Mouse (Mus musculus) intestine, postnatal 0 days (tissue): ENCODE results near the gene Lamp1. TPM values are rescaled to one million over a fixed set of nuclear protein-coding genes. Genes with fewer than 3 reads are reported as not detected.

Source experiments
- ATAC-seq: fragments of 200-750 bp; cut with Nextera tagmentation; 2 replicates; pipeline ENCODE4 v1.8.0; 2017; ENCODE audit warnings: mild to moderate bottlenecking, moderate TSS enrichment, moderate library complexity
- H3K27ac ChIP-seq: fragments of 300-500 bp; sonication (generic); 2 replicates; pipeline ENCODE4 v1.5.1; 2014; ENCODE audit warnings: mild to moderate bottlenecking, low read depth, low read length, moderate library complexity
- H3K27me3 ChIP-seq: fragments of 300-500 bp; sonication (generic); replicated peaks from 2 replicates; pipeline ENCODE4 v1.6.1; 2014; ENCODE audit warnings: low read length, mixed read lengths; ENCODE audit not compliant: control insufficient read depth, insufficient read depth
- H3K36me3 ChIP-seq: fragments of 300-500 bp; sonication (generic); 2 replicates; pipeline ENCODE4 v1.6.1; 2014; ENCODE audit warnings: mild to moderate bottlenecking, moderate library complexity; ENCODE audit not compliant: control insufficient read depth, insufficient read depth
- H3K4me1 ChIP-seq: fragments of 300-500 bp; sonication (generic); replicated peaks from 2 replicates; pipeline ENCODE4 v1.6.1; 2014; ENCODE audit warnings: antibody characterized with exemption, low read length, mixed read lengths; ENCODE audit not compliant: control insufficient read depth, insufficient read depth
- H3K4me2 ChIP-seq: fragments of 300-500 bp; sonication (generic); replicated peaks from 2 replicates; pipeline ENCODE4 v1.6.1; 2014; ENCODE audit warnings: low read depth, mild to moderate bottlenecking, moderate library complexity
- H3K4me3 ChIP-seq: fragments of 300-500 bp; sonication (generic); 2 replicates; pipeline ENCODE4 v1.5.1; 2014; ENCODE audit warnings: low read depth, low read length
- H3K9ac ChIP-seq: fragments of 300-500 bp; sonication (generic); 2 replicates; pipeline ENCODE4 v1.6.1; 2014; ENCODE audit warnings: mild to moderate bottlenecking, low read depth, low read length
- H3K9me3 ChIP-seq: fragments of 300-500 bp; sonication (generic); 2 replicates; pipeline ENCODE4 v1.6.1; 2016; ENCODE audit warnings: mixed run types; ENCODE audit not compliant: control insufficient read depth
- CTCF ChIP-seq: sonication (generic); IDR thresholded peaks from 2 replicates; pipeline ENCODE4 v1.5.1; 2016; ENCODE audit warnings: low read depth, mild to moderate bottlenecking, control low read depth, antibody characterized with exemption, moderate library complexity
- WGBS: fragments of 180-500 bp; shearing (Covaris S2); extraction: QIAGEN DNeasy Blood & Tissue Kit; methylation state at CpG from one replicate; pipeline ENCODE4 v1.1.7; 2014; 5-methylcytosine and 5-hydroxymethylcytosine counted together
- polyA plus RNA-seq: library from polyadenylated mRNA; unstranded; fragments of >200 nt; fragmentation: Nextera tagmentation; extraction: Ambion mirVana; gene quantifications from 2 replicates; pipeline ENCODE4 v1.2.1, GENCODE M21; 2015

Gene Lamp1
- polyA plus RNA-seq, 1 experiment from 2014 or later, result 847 TPM

GRCm38 (mm10) chr8:13148476-13148875 lies 10.5 kb upstream of the Lamp1 start:
- no peak for ATAC-seq
- Histone ChIP-seq H3K9ac (no peak overlapping the region), H3K27ac (no peak overlapping the region), H3K27me3 (no peaks in the 10 kb centered on the region), H3K36me3 (peaks cover 50% of the 10 kb centered on the region), H3K9me3 (no peaks in the 10 kb centered on the region), H3K4me1 (no peaks in the 10 kb centered on the region), H3K4me2 (no peak overlapping the region), H3K4me3 (no peak overlapping the region)
- no peak for TF ChIP-seq CTCF
- WGBS, result 89% methylated on average over 2 of the region's 2 CpGs

- Histone ChIP-seq H3K4me3 (no peak overlapping the region), H3K9ac (no peak overlapping the region), H3K4me1 (no peaks in the 10 kb centered on the region), H3K27me3 (no peaks in the 10 kb centered on the region), H3K36me3 (peaks cover 50% of the 10 kb centered on the region), H3K9me3 (no peaks in the 10 kb centered on the region), H3K4me2 (no peak overlapping the region), H3K27ac (no peak overlapping the region)
- WGBS, result 100% methylated on average over 2 of the region's 2 CpGs
- no peak for ATAC-seq
- TF ChIP-seq CTCF, result peak; percentile 37; the same call in 1 of the 2 replicates
These were observed 9.7 kb upstream of the Lamp1 start for GRCm38 (mm10) chr8:13149287-13149686.

DNA sequence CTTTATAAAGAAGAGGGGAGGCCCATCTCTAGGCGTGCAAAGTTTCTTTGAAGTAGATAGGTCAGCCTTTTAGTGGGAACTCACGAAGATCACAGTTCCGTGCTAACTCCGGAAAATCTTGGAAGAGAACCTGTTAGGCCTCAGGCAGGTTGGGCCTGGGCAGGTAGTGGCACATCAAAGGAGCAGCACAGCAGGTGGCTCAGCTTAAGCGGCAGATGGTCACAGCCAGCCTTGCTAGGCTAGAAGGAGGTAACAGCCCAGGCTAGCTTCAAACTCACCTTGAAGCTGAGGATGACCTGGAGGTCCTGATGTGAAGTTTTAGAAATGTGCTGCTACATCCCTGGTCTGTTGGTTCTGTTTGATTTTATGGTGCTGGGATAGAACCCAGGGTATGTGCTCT lies 9.1 kb upstream of the Lamp1 start:
- no peak overlapping the region for H3K27ac ChIP-seq
- no peaks in the 10 kb centered on the region for H3K9me3 ChIP-seq
- WGBS, result 48% methylated on average over 5 of the region's 5 CpGs
- no peaks in the 10 kb centered on the region for H3K4me1 ChIP-seq
- H3K27me3 ChIP-seq, result no peaks in the 10 kb centered on the region
- no peak overlapping the region for H3K4me2 ChIP-seq
- ATAC-seq, result no peak
- H3K9ac ChIP-seq, result no peak overlapping the region
- no peak for TF ChIP-seq CTCF
- no peak overlapping the region for H3K4me3 ChIP-seq
- H3K36me3 ChIP-seq, result peaks cover 44% of the 10 kb centered on the region

DNA sequence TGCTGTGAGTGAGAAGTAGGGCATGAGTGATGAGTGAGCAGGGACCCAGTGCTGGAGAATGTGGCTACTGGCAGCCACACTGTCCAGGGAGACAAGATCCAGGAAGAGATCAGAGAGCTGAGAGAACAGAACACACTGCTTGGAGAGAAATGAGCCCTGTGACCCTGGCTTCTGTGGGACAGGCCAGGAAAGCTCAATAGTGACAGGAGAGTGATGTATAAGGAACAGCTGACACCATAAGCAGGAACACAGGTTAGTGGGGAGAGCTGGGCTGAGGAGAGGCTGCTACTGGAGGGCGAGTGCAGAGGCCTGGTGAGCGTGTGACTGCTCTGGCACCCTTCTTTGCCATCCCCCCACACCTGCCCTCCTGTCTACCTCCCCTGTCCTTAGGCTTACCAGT lies 8.0 kb upstream of the Lamp1 start:
- TF ChIP-seq CTCF, result no peak
- Histone ChIP-seq H3K27me3 (no peaks in the 10 kb centered on the region), H3K9me3 (no peaks in the 10 kb centered on the region), H3K27ac (no peak overlapping the region), H3K4me2 (no peak overlapping the region), H3K4me3 (no peak overlapping the region), H3K9ac (no peak overlapping the region), H3K4me1 (no peaks in the 10 kb centered on the region), H3K36me3 (peaks cover 34% of the 10 kb centered on the region)
- no peak; the same call in 1 of the 2 replicates for ATAC-seq
- 92% methylated on average over 2 of the region's 2 CpGs for WGBS

DNA sequence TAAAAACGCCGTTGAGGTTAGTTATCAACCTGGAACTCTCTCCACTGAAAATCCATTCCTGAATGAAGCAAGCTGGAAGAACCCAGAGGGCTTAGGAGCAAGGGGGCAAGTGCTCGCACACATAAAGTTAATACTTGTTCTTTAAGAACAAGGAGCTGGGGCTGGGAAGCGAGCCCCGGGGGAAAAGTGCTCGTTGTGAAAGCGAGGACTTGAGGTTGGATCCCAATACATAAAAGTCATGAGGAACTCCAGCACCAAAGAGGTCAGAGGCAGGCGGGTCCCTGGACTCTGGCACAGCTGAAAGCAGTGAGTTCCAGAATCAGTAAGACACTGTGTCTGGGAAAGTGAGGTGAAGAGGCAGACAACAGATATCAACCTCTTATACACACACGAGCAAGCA lies 4.9 kb upstream of the Lamp1 start:
- ATAC-seq, result no peak
- Histone ChIP-seq H3K4me1 (no peaks in the 10 kb centered on the region), H3K4me2 (no peak overlapping the region), H3K4me3 (no peak overlapping the region), H3K27me3 (no peaks in the 10 kb centered on the region), H3K9ac (no peak overlapping the region), H3K9me3 (no peaks in the 10 kb centered on the region), H3K36me3 (0 out of 2 replicates have a peak, but pooled peaks cover 12% of the 10 kb centered on the region), H3K27ac (no peak overlapping the region)
- 78% methylated on average over 9 of the region's 9 CpGs for WGBS
- no peak for TF ChIP-seq CTCF

DNA sequence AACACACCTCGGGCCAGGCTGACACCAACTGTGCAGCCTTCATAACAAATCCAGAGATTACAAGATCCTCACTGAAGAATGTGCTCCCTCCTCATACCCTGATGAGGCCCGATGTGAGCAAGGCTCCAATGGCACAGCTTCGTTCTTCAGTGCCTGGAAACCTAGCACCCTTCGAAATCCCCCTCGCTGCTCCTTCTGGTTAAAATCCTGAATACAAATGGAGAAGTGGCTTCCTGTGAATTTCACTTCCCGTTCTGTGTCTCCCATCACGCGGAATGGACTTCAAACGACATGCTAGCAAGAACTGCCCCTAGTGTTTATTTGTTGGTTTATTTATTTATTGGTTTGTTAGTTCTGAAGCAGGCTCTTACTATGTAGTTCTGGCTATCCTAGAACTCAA lies 3.6 kb upstream of the Lamp1 start:
- no peaks in the 10 kb centered on the region for H3K9me3 ChIP-seq
- H3K27me3 ChIP-seq, result no peaks in the 10 kb centered on the region
- no peak for TF ChIP-seq CTCF
- 67% methylated on average over 9 of the region's 9 CpGs for WGBS
- 0 out of 2 replicates have a peak, but pooled peaks cover 11% of the 10 kb centered on the region for H3K36me3 ChIP-seq
- no peak overlapping the region for H3K27ac ChIP-seq
- no peaks in the 10 kb centered on the region for H3K4me1 ChIP-seq
- H3K4me3 ChIP-seq, result no peak overlapping the region
- no peak overlapping the region for H3K9ac ChIP-seq
- no peak overlapping the region for H3K4me2 ChIP-seq
- no peak for ATAC-seq
